Comparison of ENCODE assay signal across 8 mouse cellular contexts in the genomic region with DNA sequence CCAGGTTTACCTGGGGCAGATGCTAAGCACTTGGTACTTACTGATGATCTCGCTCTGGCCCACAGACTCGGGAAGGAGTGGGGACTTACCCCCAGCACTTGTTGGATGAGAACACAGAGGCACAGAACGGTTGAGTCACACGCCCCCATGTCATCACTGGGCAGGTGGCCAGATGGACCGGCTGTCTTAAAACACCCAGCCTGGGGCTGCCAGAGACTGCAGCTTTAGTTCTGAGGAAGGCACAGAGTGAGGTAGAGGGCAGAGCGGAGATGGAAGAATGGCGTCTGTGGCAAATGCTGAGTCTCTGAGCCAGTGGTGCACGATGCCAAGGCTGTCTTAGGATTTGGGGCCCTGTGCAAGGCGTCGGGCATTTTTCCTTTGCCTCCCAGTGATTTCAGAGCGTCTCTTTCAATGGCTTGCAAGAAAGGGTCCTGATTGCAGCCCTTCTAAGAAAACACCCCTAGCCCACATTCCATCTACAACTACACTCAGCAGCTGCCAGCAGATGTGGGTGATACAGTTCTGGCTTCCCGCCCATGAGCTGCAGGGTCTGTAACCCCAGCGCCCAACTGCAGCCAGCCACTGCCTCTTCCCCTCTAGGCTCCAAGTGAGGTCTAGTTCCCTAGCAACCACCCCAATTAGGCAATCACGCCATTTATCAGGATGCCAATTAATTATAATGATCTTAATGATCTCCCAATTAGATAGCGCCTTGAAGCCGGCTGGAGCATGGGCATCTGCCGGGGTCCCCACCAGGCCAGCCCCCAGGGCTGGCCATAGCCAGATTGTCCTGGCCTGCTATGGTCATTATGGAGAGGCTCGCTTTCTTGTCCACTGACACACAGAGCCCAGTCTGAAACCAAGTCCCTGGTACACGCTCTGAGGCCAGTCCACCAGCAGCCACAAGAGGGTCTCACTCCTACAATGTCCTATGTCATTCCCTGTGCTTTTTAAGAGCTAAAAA. TPM values are rescaled to one million over a fixed set of nuclear protein-coding genes. Genes with fewer than 3 reads are reported as not detected.
DNase-seq lines count a peak whose midpoint lies in the region; ATAC-seq and TF ChIP-seq lines count a peak whose summit lies in the region.

No protein-coding gene starts in this region.

- H3K4me2 ChIP-seq in liver, embryonic 11.5 days: no peak overlapping the region

- H3K79me2 ChIP-seq in liver, adult 2 months (ENCODE audit: control insufficient read depth, insufficient read depth, low read length): no peaks in the 10 kb centered on the region

- H3K27me3 ChIP-seq in liver, adult 2 months (ENCODE audit: control insufficient read depth, insufficient read depth, low read length): no peaks in the 10 kb centered on the region
- peaks cover 43% of the 10 kb centered on the region for H3K27me3 ChIP-seq in liver, embryonic 11.5 days (replicated peaks; ENCODE audit: control insufficient read depth, insufficient read depth, low read length)

- no peak overlapping the region for H3K9ac ChIP-seq in liver, adult 2 months (ENCODE audit: low read depth, low read length)
- no peak overlapping the region for H3K9ac ChIP-seq in liver, embryonic 11.5 days (ENCODE audit: low read depth, low read length)

- H3K9me3 ChIP-seq in liver, embryonic 11.5 days (ENCODE audit: control insufficient read depth, low read length): no peaks in the 10 kb centered on the region

- H3K4me1 ChIP-seq in liver, adult 2 months (ENCODE audit: control insufficient read depth, insufficient read depth, low read length): peaks cover 6% of the 10 kb centered on the region
- H3K4me1 ChIP-seq in liver, embryonic 11.5 days (replicated peaks; ENCODE audit: control insufficient read depth, insufficient read depth, low read length): peaks cover 3% of the 10 kb centered on the region; the same call in 1 of the 2 replicates
- peaks cover 14% of the 10 kb centered on the region for H3K4me1 ChIP-seq in embryonic fibroblast, embryonic 13.5 days (ENCODE audit: control insufficient read depth, insufficient read depth, low read length)

- no peak for TF ChIP-seq CTCF in liver, adult 2 months (IDR thresholded peaks at IDR 0.05; ENCODE audit: low read depth, low read length)
- TF ChIP-seq CTCF in embryonic fibroblast, embryonic 13.5 days (IDR thresholded peaks at IDR 0.05; ENCODE audit: borderline replicate concordance, insufficient read depth, low read length): no peak

- ATAC-seq in liver, embryonic 11.5 days (replicated peaks; ENCODE audit: low FRiP score): no peak

- peak; percentile 19 for DNase-seq in liver, adult 2 months (ENCODE audit: extremely low read depth, low read depth, low spot score)
- DNase-seq in liver, embryonic 11.5 days (ENCODE audit: low spot score): no peak
- peak; percentile 76 for DNase-seq in heart, adult 8-10 months (ENCODE audit: low spot score)
- DNase-seq in kidney, postnatal 25 days: peak; percentile 65 to 73
- peak; percentile 80 to 82 for DNase-seq in lung, adult 18-20 months
- peak; percentile 90 for DNase-seq in right cerebral cortex, adult 18-20 months
- DNase-seq in spleen, postnatal 36 days (ENCODE audit: low spot score in 2 of 2): no peak

- no peak for TF ChIP-seq POLR2A in liver, adult 2 months (IDR thresholded peaks at IDR 0.05; ENCODE audit: extremely low read depth, insufficient read depth, low read length)
- TF ChIP-seq POLR2A in embryonic fibroblast, embryonic 13.5 days (IDR thresholded peaks at IDR 0.05; ENCODE audit: low read depth, low read length): 0 out of 2 replicates have a peak, but pooled peaks have one; percentile 36

- no peak overlapping the region for H3K4me3 ChIP-seq in liver, adult 2 months (ENCODE audit: insufficient read depth, low read depth, low read length)
- H3K4me3 ChIP-seq in liver, embryonic 11.5 days (ENCODE audit: low read depth, low read length): no peak overlapping the region
- H3K4me3 ChIP-seq in embryonic fibroblast, embryonic 13.5 days (ENCODE audit: insufficient read depth, low read length): no peak overlapping the region

- H3K36me3 ChIP-seq in liver, adult 2 months (ENCODE audit: control insufficient read depth, insufficient read depth, low read length): no peaks in the 10 kb centered on the region
- no peaks in the 10 kb centered on the region for H3K36me3 ChIP-seq in liver, embryonic 11.5 days (ENCODE audit: control insufficient read depth, insufficient read depth, low read length)

- 73% methylated on average over 19 of the region's 19 CpGs for WGBS in liver, adult 2 months
- WGBS in liver, embryonic 11.5 days: 76% methylated on average over 19 of the region's 19 CpGs

- no peak overlapping the region for H3K27ac ChIP-seq in liver, adult 2 months (replicated peaks; ENCODE audit: insufficient read depth, low read depth, low read length)
- H3K27ac ChIP-seq in liver, embryonic 11.5 days (ENCODE audit: low read depth, low read length): no peak overlapping the region
- peak overlapping the region; percentile 5; the same call in 1 of the 2 replicates for H3K27ac ChIP-seq in embryonic fibroblast, embryonic 13.5 days (ENCODE audit: insufficient read depth, low read length)

RNA-seq across cellular contexts. Expression of a gene that starts 3.7 kb away (rescaled TPM):
- 7.8 and 9.9 TPM in 2 replicates for total RNA-seq in liver, adult 2 months (2014; rRNA removed)
- 16.1 and 21.9 TPM in 2 replicates for polyA plus RNA-seq in liver, adult 2 months (2012; rRNA removed)
- 30.3 and 32.4 TPM in 2 replicates for polyA plus RNA-seq in liver, embryonic 11.5 days (2014; fragmentation: Nextera tagmentation; extraction: Ambion mirVana)
- 163 and 234 TPM in 2 replicates for polyA plus RNA-seq in embryonic fibroblast, embryonic 13.5 days (2011; ENCODE audit: insufficient read length, low read depth, missing spikeins)
- 10 to 100 TPM; 35.9 to 47.8 (median 41.1) TPM for total RNA-seq in heart, adult 8-10 months (2022)

Comparison
In these comparisons a context has a peak if more than half of its experiments do, and no peak if none do; other contexts are left out.
1. DNase-seq: peak in liver, adult 2 months (single experiment), heart, adult 8-10 months (single experiment), kidney, postnatal 25 days (2 of 2), lung, adult 18-20 months (2 of 2) and right cerebral cortex, adult 18-20 months (single experiment); none in liver, embryonic 11.5 days (single experiment) and spleen, postnatal 36 days (0 of 2).